ENCODE assay signal across 9 mouse cellular contexts in the genomic region with DNA sequence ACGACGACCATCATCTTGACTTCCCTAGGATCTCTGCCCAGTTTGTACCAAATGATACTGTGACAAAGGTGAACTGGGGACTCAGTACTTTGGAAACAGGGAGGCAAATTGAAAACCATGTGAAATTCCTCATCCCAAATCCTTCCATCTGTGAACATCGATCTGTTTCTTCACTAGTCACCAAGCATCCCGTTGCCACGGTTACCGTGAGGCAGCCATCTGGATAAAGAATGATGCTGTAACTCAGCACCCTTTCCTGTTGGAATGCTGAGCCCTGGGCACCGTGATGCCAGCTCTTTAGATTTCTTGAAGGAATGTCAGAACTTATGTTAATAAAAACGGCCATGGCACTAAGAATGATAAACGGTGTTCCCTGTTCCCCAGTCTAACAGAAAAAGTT. TPM values are rescaled to one million over a fixed set of nuclear protein-coding genes. Genes with fewer than 3 reads are reported as not detected.
DNase-seq lines count a peak whose midpoint lies in the region; ATAC-seq lines count a peak whose summit lies in the region.
"Had no signal": no experiment of that assay in that cellular context is flagged by ENCODE, and none has a peak within 500 bp of the region (broad histone marks: within the 10 kb centered on the region; RNA-seq: fewer than 3 reads in every experiment).

No protein-coding gene starts in this region.

- no peak overlapping the region for H3K9ac ChIP-seq in forebrain, embryonic 11.5 days (ENCODE audit: low read length)

- no peak overlapping the region for H3K4me2 ChIP-seq in forebrain, embryonic 11.5 days (ENCODE audit: low read depth, low read length, severe bottlenecking)

- DNase-seq in embryo, embryonic 10 days (ENCODE audit: low spot score), result peak; percentile 74
- no peak for DNase-seq in embryo, embryonic 9.5 days (ENCODE audit: extremely low spot score)
- DNase-seq in forebrain, embryonic 11.5 days (ENCODE audit: low spot score), result peak; percentile 60
- peak; percentile 82 for DNase-seq in layer of hippocampus, adult 9-10 months (ENCODE audit: low spot score)
- peak; percentile 71 for DNase-seq in right cerebral cortex, adult 18-20 months
- DNase-seq in lung, postnatal 25 days (ENCODE audit: low spot score), result no peak
- no peak for DNase-seq in urinary bladder, postnatal 14 days (ENCODE audit: low spot score)
- no peak for DNase-seq in cerebellum, adult 11-12 months
- DNase-seq: heart, postnatal 36 days had no signal

- no peaks in the 10 kb centered on the region for H3K9me3 ChIP-seq in forebrain, embryonic 11.5 days (ENCODE audit: control insufficient read depth, low read length)

- no peak overlapping the region for H3K4me3 ChIP-seq in forebrain, embryonic 11.5 days (ENCODE audit: low read depth, low read length)

- peaks cover 8% of the 10 kb centered on the region for H3K4me1 ChIP-seq in forebrain, embryonic 11.5 days (replicated peaks; ENCODE audit: control insufficient read depth, insufficient read depth, low read length)

- ATAC-seq in forebrain, embryonic 11.5 days (replicated peaks; ENCODE audit: low FRiP score), result no peak

- no peak overlapping the region for H3K27ac ChIP-seq in forebrain, embryonic 11.5 days (ENCODE audit: low read depth, low read length)

- no peaks in the 10 kb centered on the region for H3K27me3 ChIP-seq in forebrain, embryonic 11.5 days (ENCODE audit: control insufficient read depth, insufficient read depth, low read length)

- WGBS in forebrain, embryonic 11.5 days, result 68% methylated on average over 9 of the region's 9 CpGs

- H3K36me3 ChIP-seq in forebrain, embryonic 11.5 days (ENCODE audit: control insufficient read depth, insufficient read depth, low read length), result no peaks in the 10 kb centered on the region

RNA-seq across cellular contexts. Expression of a gene that starts 29.5 kb away (rescaled TPM):
- polyA plus RNA-seq in forebrain, embryonic 11.5 days (2014; fragmentation: Nextera tagmentation; extraction: Ambion mirVana), result 917 and 946 TPM in 2 replicates

RNA-seq across cellular contexts. Expression of a gene that starts 41.0 kb away (rescaled TPM):
- polyA plus RNA-seq in forebrain, embryonic 11.5 days (2014; fragmentation: Nextera tagmentation; extraction: Ambion mirVana), result 29.6 and 32.3 TPM in 2 replicates

RNA-seq across cellular contexts. Expression of a gene that starts 47.2 kb away (rescaled TPM):
- not detected in 2 replicates for polyA plus RNA-seq in forebrain, embryonic 11.5 days (2014; fragmentation: Nextera tagmentation; extraction: Ambion mirVana)

Comparison
In these comparisons a context has a peak if more than half of its experiments do, and no peak if none do; other contexts are left out.
1. DNase-seq: peak in embryo, embryonic 10 days (single experiment), forebrain, embryonic 11.5 days (single experiment), layer of hippocampus, adult 9-10 months (single experiment) and right cerebral cortex, adult 18-20 months (single experiment); none in embryo, embryonic 9.5 days (single experiment), lung, postnatal 25 days (single experiment), urinary bladder, postnatal 14 days (single experiment) and cerebellum, adult 11-12 months (single experiment).